ENCODE assay signal across 9 mouse cellular contexts in the genomic region with DNA sequence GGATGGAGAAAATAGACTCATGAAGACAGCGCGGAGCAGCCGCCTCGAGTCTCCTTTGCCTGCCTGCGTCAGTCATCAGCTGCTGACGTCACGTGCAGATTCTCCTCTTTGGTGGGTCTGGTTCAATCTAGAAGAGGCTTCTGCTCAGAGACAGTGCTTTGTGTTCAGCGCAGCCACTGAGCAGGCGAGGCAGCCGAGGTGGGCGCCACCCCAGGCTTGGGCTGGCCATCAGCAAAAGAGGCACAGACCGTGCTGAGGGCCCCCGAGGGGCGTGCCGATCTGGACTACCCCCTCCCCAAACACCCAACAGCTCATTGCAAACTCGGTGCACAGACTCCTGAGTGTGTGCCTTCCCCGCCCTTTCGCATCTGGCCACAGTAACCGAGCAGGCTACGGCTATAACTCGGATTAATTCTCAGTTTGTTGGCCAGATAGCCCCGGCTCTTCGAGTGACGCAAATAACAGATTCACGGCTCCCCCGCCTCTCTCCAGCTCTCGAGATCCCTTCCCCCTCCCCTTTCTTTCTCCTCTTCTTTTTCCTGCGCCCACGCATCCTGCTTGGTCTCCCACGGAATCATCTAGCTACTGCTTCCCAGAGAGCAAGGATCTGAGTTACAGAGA.
A peak's percentile ranks its signal among the peaks of the same experiment; 100 is the strongest.
DNase-seq lines count a peak whose midpoint lies in the region; ATAC-seq lines count a peak whose summit lies in the region.
"Had no signal": no experiment of that assay in that cellular context is flagged by ENCODE, and none has a peak within 500 bp of the region (broad histone marks: within the 10 kb centered on the region; RNA-seq: fewer than 3 reads in every experiment).

No protein-coding gene starts in this region.

- H3K4me2 ChIP-seq in lung, embryonic 15.5 days, result peak overlapping the region; percentile 12; the same call in 1 of the 2 replicates
- peak overlapping the region; percentile 96 for H3K4me2 ChIP-seq in hindbrain, embryonic 15.5 days
- peak overlapping the region; percentile 73 for H3K4me2 ChIP-seq in midbrain, embryonic 13.5 days (replicated peaks)

- H3K27ac ChIP-seq in lung, embryonic 15.5 days, result no peak overlapping the region
- peak overlapping the region; percentile 97 for H3K27ac ChIP-seq in hindbrain, embryonic 15.5 days (replicated peaks)
- peak overlapping the region; percentile 97 for H3K27ac ChIP-seq in midbrain, embryonic 13.5 days

- WGBS in lung, embryonic 15.5 days, result 1% methylated on average over 30 of the region's 30 CpGs
- WGBS in hindbrain, embryonic 15.5 days, result under 1% methylated on average over 30 of the region's 30 CpGs
- WGBS in midbrain, embryonic 13.5 days, result under 1% methylated on average over 30 of the region's 30 CpGs

- 0 out of 2 replicates have a peak, but pooled peaks cover 7% of the 10 kb centered on the region for H3K4me1 ChIP-seq in lung, embryonic 15.5 days
- H3K4me1 ChIP-seq in hindbrain, embryonic 15.5 days (replicated peaks), result peaks cover 64% of the 10 kb centered on the region
- H3K4me1 ChIP-seq in midbrain, embryonic 13.5 days (replicated peaks), result peaks cover 57% of the 10 kb centered on the region

- H3K9me3 ChIP-seq in lung, embryonic 15.5 days, result no peaks in the 10 kb centered on the region
- no peaks in the 10 kb centered on the region for H3K9me3 ChIP-seq in hindbrain, embryonic 15.5 days
- H3K9me3 ChIP-seq in midbrain, embryonic 13.5 days, result no peaks in the 10 kb centered on the region

- no peaks in the 10 kb centered on the region for H3K36me3 ChIP-seq in lung, embryonic 15.5 days
- H3K36me3 ChIP-seq in hindbrain, embryonic 15.5 days, result no peaks in the 10 kb centered on the region
- H3K36me3 ChIP-seq in midbrain, embryonic 13.5 days, result no peaks in the 10 kb centered on the region

- no peak for ATAC-seq in lung, embryonic 15.5 days (ENCODE audit: borderline replicate concordance, extremely low read depth, low FRiP score, low TSS enrichment)
- ATAC-seq in hindbrain, embryonic 15.5 days (ENCODE audit: low FRiP score, low read depth), result peak; percentile 89
- ATAC-seq in midbrain, embryonic 13.5 days, result peak; percentile 93
- no peak for ATAC-seq in CD4-positive, CD25-positive, alpha-beta regulatory T cell, adult 4 months

- H3K27me3 ChIP-seq in lung, embryonic 15.5 days, result peaks cover 74% of the 10 kb centered on the region
- peaks cover 23% of the 10 kb centered on the region for H3K27me3 ChIP-seq in hindbrain, embryonic 15.5 days
- peaks cover 32% of the 10 kb centered on the region for H3K27me3 ChIP-seq in midbrain, embryonic 13.5 days

- no peak for DNase-seq in lung, postnatal 4 days
- peak; percentile 38 to 56 for DNase-seq in cerebellum, postnatal 4 days (ENCODE audit: low spot score in 2 of 2)
- no peak for DNase-seq in spleen, adult 18-20 months
- DNase-seq in urinary bladder, adult 18-20 months (ENCODE audit: low spot score in 2 of 2), result no peak

- no peak overlapping the region for H3K9ac ChIP-seq in lung, embryonic 15.5 days
- peak overlapping the region; percentile 70 for H3K9ac ChIP-seq in hindbrain, embryonic 15.5 days
- H3K9ac ChIP-seq in midbrain, embryonic 13.5 days (replicated peaks), result peak overlapping the region; percentile 74

- H3K4me3 ChIP-seq in lung, embryonic 15.5 days, result no peak overlapping the region
- H3K4me3 ChIP-seq in hindbrain, embryonic 15.5 days, result peak overlapping the region; percentile 55
- H3K4me3 ChIP-seq in midbrain, embryonic 13.5 days (replicated peaks), result peak overlapping the region; percentile 49
- H3K4me3 ChIP-seq: myocyte had no signal

Comparison
In these comparisons a context has a peak if more than half of its experiments do, and no peak if none do; other contexts are left out.
1. ATAC-seq: peak in hindbrain, embryonic 15.5 days (single experiment) and midbrain, embryonic 13.5 days (single experiment); none in lung, embryonic 15.5 days (single experiment) and CD4-positive, CD25-positive, alpha-beta regulatory T cell, adult 4 months (single experiment).
2. H3K4me2 ChIP-seq: peak in every context shown above with its lines; median percentile 96 in hindbrain, embryonic 15.5 days; 73 in midbrain, embryonic 13.5 days; 12 in lung, embryonic 15.5 days.
3. DNase-seq: peak in cerebellum, postnatal 4 days (2 of 2); none in lung, postnatal 4 days (0 of 2), spleen, adult 18-20 months (0 of 2) and urinary bladder, adult 18-20 months (0 of 2).